Mouse (Mus musculus) heart, embryonic 11.5 days (tissue): Measurements from ENCODE around the gene Iscu. TPM values are rescaled to one million over a fixed set of nuclear protein-coding genes. Genes with fewer than 3 reads are reported as not detected.

ENCODE experiments used
- ATAC-seq: fragments of 200-750 bp; cut with Nextera tagmentation; replicated peaks from 2 replicates; pipeline ENCODE4 v1.8.0; 2017; ENCODE audit warnings: moderate library complexity; ENCODE audit not compliant: insufficient number of reproducible peaks, low FRiP score, low TSS enrichment
- H3K27ac ChIP-seq: fragments of 300-500 bp; sonication (generic); 2 replicates; pipeline ENCODE4 v1.5.1; 2014; ENCODE audit warnings: mild to moderate bottlenecking, low read depth, low read length
- H3K27me3 ChIP-seq: fragments of 300-500 bp; sonication (generic); 2 replicates; pipeline ENCODE4 v1.6.1; 2014; ENCODE audit warnings: mild to moderate bottlenecking, low read length, mixed read lengths; ENCODE audit not compliant: control insufficient read depth, insufficient read depth
- H3K36me3 ChIP-seq: fragments of 300-500 bp; sonication (generic); 2 replicates; pipeline ENCODE4 v1.6.1; 2014; ENCODE audit warnings: mild to moderate bottlenecking, low read length, moderate library complexity, mixed read lengths; ENCODE audit not compliant: control insufficient read depth, insufficient read depth
- H3K4me1 ChIP-seq: fragments of 300-500 bp; sonication (generic); 2 replicates; pipeline ENCODE4 v1.6.1; 2014; ENCODE audit warnings: low read length; ENCODE audit not compliant: control insufficient read depth, insufficient read depth
- H3K4me2 ChIP-seq: fragments of 300-500 bp; sonication (generic); 2 replicates; pipeline ENCODE4 v1.6.1; 2014; ENCODE audit warnings: mild to moderate bottlenecking, moderate library complexity
- H3K4me3 ChIP-seq: fragments of 300-500 bp; sonication (generic); 2 replicates; pipeline ENCODE4 v1.5.1; 2014; ENCODE audit warnings: low read depth, low read length
- H3K9ac ChIP-seq: fragments of 300-500 bp; sonication (generic); 2 replicates; pipeline ENCODE4 v1.6.1; 2014; ENCODE audit warnings: mild to moderate bottlenecking, low read depth, low read length, moderate library complexity
- H3K9me3 ChIP-seq: fragments of 300-500 bp; sonication (generic); replicated peaks from 2 replicates; pipeline ENCODE4 v1.6.1; 2016; ENCODE audit warnings: low read length; ENCODE audit not compliant: control insufficient read depth
- WGBS: fragments of 180-500 bp; shearing (Covaris S2); extraction: QIAGEN DNeasy Blood & Tissue Kit; methylation state at CpG from one replicate; pipeline ENCODE4 v1.1.7; 2014; ENCODE audit not compliant: insufficient replicate concordance; 5-methylcytosine and 5-hydroxymethylcytosine counted together
- polyA plus RNA-seq: library from polyadenylated mRNA; unstranded; fragments of >200 nt; fragmentation: Nextera tagmentation; extraction: Ambion mirVana; gene quantifications from 2 replicates; pipeline ENCODE4 v1.2.1, GENCODE M21; 2014

The Iscu gene
- polyA plus RNA-seq, 1 experiment from 2014 or later, result 104 TPM

GRCm38 (mm10) chr5:113747629-113748028, 24.9 kb upstream of the Iscu start:
- H3K4me1 ChIP-seq, result no peaks in the 10 kb centered on the region
- 96% methylated on average over 5 of the region's 5 CpGs for WGBS
- no peak overlapping the region for H3K4me2 ChIP-seq
- H3K36me3 ChIP-seq, result peaks cover 83% of the 10 kb centered on the region
- H3K27ac ChIP-seq, result no peak overlapping the region
- no peak overlapping the region for H3K4me3 ChIP-seq
- H3K9ac ChIP-seq, result no peak overlapping the region
- no peaks in the 10 kb centered on the region for H3K27me3 ChIP-seq
- H3K9me3 ChIP-seq, result no peaks in the 10 kb centered on the region
- ATAC-seq, result no peak

- Histone ChIP-seq H3K27me3 (no peaks in the 10 kb centered on the region), H3K9me3 (no peaks in the 10 kb centered on the region), H3K4me3 (no peak overlapping the region), H3K36me3 (peaks cover 82% of the 10 kb centered on the region), H3K9ac (no peak overlapping the region), H3K4me1 (no peaks in the 10 kb centered on the region), H3K27ac (no peak overlapping the region), H3K4me2 (no peak overlapping the region)
- WGBS, result 94% methylated on average over 13 of the region's 13 CpGs
- ATAC-seq, result no peak
Measured at GRCm38 (mm10) chr5:113748556-113749331, 23.8 kb upstream of the Iscu start.

GRCm38 (mm10) chr5:113751521-113752157, 20.9 kb upstream of the Iscu start:
- ATAC-seq, result no peak
- no peaks in the 10 kb centered on the region for H3K9me3 ChIP-seq
- 88% methylated on average over 9 of the region's 9 CpGs for WGBS

GRCm38 (mm10) chr5:113755347-113756030, 17.1 kb upstream of the Iscu start:
- Histone ChIP-seq H3K36me3 (peaks cover 64% of the 10 kb centered on the region), H3K4me2 (no peak overlapping the region), H3K9ac (no peak overlapping the region), H3K4me3 (no peak overlapping the region), H3K9me3 (no peaks in the 10 kb centered on the region), H3K4me1 (no peaks in the 10 kb centered on the region), H3K27me3 (no peaks in the 10 kb centered on the region), H3K27ac (no peak overlapping the region)
- ATAC-seq, result no peak
- WGBS, result 83% methylated on average over 15 of the region's 15 CpGs

More at GRCm38 (mm10) chr5:113751521-113752157, 20.9 kb upstream of the Iscu start:
- H3K9ac ChIP-seq, result no peak overlapping the region
- H3K4me3 ChIP-seq, result no peak overlapping the region
- H3K27ac ChIP-seq, result no peak overlapping the region
- H3K36me3 ChIP-seq, result peaks cover 73% of the 10 kb centered on the region
- H3K4me2 ChIP-seq, result no peak overlapping the region
- H3K27me3 ChIP-seq, result no peaks in the 10 kb centered on the region
- H3K4me1 ChIP-seq, result no peaks in the 10 kb centered on the region

- Histone ChIP-seq H3K9me3 (no peaks in the 10 kb centered on the region), H3K36me3 (peaks cover 43% of the 10 kb centered on the region), H3K27me3 (no peaks in the 10 kb centered on the region), H3K27ac (no peak overlapping the region), H3K4me3 (no peak overlapping the region), H3K4me2 (no peak overlapping the region), H3K9ac (no peak overlapping the region), H3K4me1 (no peaks in the 10 kb centered on the region)
- no peak for ATAC-seq
- 93% methylated on average over 2 of the region's 2 CpGs for WGBS
Measured at GRCm38 (mm10) chr5:113761585-113761984, 11.0 kb upstream of the Iscu start.

GRCm38 (mm10) chr5:113764426-113764825, 8.1 kb upstream of the Iscu start:
- Histone ChIP-seq H3K36me3 (peaks cover 37% of the 10 kb centered on the region), H3K4me3 (no peak overlapping the region), H3K27me3 (no peaks in the 10 kb centered on the region), H3K4me1 (no peaks in the 10 kb centered on the region), H3K27ac (no peak overlapping the region), H3K9ac (no peak overlapping the region), H3K9me3 (no peaks in the 10 kb centered on the region), H3K4me2 (no peak overlapping the region)
- ATAC-seq, result no peak
- WGBS, result 93% methylated on average over 7 of the region's 7 CpGs

- Histone ChIP-seq H3K4me1 (peaks cover 8% of the 10 kb centered on the region), H3K4me2 (no peak overlapping the region), H3K36me3 (peaks cover 24% of the 10 kb centered on the region), H3K9ac (no peak overlapping the region), H3K27me3 (no peaks in the 10 kb centered on the region), H3K4me3 (no peak overlapping the region), H3K9me3 (no peaks in the 10 kb centered on the region), H3K27ac (no peak overlapping the region)
- 0 out of 2 replicates have a peak, but pooled peaks have one; percentile 25 for ATAC-seq
- WGBS, result 88% methylated on average over 13 of the region's 13 CpGs
Measured at GRCm38 (mm10) chr5:113765641-113766526, 6.7 kb upstream of the Iscu start.

GRCm38 (mm10) chr5:113768806-113769205, 3.7 kb upstream of the Iscu start:
- WGBS, result 89% methylated on average over 8 of the region's 8 CpGs
- Histone ChIP-seq H3K9ac (no peak overlapping the region), H3K4me1 (peaks cover 12% of the 10 kb centered on the region), H3K27ac (no peak overlapping the region), H3K36me3 (peaks cover 6% of the 10 kb centered on the region; the same call in 1 of the 2 replicates), H3K27me3 (no peaks in the 10 kb centered on the region), H3K9me3 (no peaks in the 10 kb centered on the region), H3K4me2 (no peak overlapping the region), H3K4me3 (no peak overlapping the region)
- ATAC-seq, result no peak
